Mouse (Mus musculus): ENCODE data around the gene Elmo1.
A peak's percentile ranks its signal among the peaks of the same experiment; 100 is the strongest.

GRCm38 (mm10) chr13:20292348-20292747 is 202.0 kb downstream of the Elmo1 start:
- peak; percentile 86 for TF ChIP-seq CTCF (IDR thresholded peaks at IDR 0.05; ENCODE audit: low read depth)
- no peak for TF ChIP-seq EP300 (IDR thresholded peaks at IDR 0.05; ENCODE audit: low read depth)
